Mouse (Mus musculus) R1 (cell line): ENCODE measurements around the gene Fmc1.

Experiments
- DNase-seq: peaks from one replicate; pipeline ENCODE4 v3.0.0-alpha.2; 2018; ENCODE audit warnings: low read depth, low spot score

The Fmc1 gene

GRCm38 (mm10) chr6:38551989-38552635 is 18.8 kb downstream of the Fmc1 start:
- DNase-seq = peak; percentile 99

DNA sequence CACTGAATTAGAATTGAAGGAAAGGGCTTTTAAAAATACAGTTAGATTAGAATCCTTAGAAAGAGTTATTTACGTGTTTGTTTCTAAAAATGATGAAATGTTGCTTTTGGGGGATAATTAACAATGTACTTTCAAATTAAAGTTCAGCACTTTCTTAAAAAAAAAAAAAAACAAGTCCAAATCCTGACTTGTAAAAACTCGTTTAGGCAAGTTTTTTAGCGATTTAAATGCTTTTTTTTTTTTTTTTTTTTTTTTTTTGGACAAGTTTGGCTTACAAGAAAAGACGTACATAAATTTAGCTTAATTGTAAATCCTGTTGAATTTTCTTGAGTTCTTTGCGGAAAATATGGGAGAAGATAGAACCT is 19.3 kb downstream of the Fmc1 start:
- DNase-seq = no peak

DNA sequence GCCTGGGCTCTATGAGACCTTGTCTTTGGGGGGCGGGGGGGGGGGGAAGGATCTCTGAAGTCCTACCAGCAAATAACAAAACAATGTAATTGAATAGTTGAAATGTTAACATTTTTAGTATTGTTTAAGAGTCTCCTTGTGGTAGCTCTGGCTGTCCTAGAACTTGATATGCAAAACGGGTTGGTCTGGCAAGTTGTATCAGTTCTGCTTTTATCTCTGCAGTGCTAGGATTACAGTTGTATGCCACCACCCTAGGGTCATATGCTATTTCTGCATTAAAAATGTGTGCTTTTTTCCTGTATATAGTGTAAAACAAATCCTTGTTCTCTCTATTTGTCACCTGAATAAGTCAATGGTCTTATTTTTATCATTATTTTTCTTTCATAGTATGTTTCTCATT is 42.8 kb downstream of the Fmc1 start:
- DNase-seq = no peak

GRCm38 (mm10) chr6:38580112-38580857 is 47.0 kb downstream of the Fmc1 start:
- no peak for DNase-seq

- no peak for DNase-seq
Measured at GRCm38 (mm10) chr6:38581711-38582110, 48.4 kb downstream of the Fmc1 start.
